Comparison of ENCODE assay signal across 8 mouse cellular contexts in the genomic region with DNA sequence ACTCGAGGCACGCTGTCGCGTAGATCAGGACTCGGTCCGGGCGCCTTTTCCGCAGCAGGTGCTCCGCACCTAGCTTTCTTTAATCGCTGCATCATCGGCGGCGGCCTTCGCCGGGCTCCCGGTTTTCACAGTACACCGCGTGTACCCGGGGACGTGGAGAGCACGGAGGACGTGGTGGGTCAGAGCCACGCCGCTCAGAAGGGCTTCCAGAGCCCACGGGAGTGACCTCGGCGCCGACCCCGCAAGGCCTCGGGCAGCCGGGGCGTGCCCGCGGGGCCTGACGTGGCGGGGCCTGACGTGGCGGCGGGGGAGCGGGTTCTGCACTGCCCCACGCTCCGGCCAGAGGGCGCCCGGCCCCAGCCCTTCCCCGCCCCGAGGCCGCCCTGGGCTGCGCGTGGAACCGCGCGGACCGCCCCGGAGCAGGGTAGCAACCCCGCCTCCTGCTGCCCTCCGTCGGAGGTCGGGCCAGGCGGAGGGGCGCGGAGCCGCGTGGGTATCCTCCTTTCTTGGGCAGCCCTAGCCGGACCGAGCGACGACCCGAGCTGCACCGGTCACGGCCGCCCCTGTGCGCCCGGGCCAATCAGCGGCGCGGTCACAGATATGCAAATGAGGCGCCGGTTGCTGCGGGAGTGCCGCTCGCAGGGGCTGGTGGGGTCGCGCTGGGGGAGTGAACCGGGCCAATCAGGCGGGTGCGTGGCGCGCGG.
A peak's percentile ranks its signal among the peaks of the same experiment; 100 is the strongest.
DNase-seq lines count a peak whose midpoint lies in the region; ATAC-seq and TF ChIP-seq lines count a peak whose summit lies in the region.

No protein-coding gene starts in this region.

- H3K79me2 ChIP-seq in CH12.LX (replicated peaks; ENCODE audit: control insufficient read depth, extremely low read depth, insufficient read depth, poor library complexity, severe bottlenecking), result peaks cover 8% of the 10 kb centered on the region; the same call in 1 of the 2 replicates

- H3K4me1 ChIP-seq in CH12.LX (ENCODE audit: control insufficient read depth in 1 of 2, insufficient read depth in 2 of 2), result peaks cover 0 to 14% of the 10 kb centered on the region in 2 experiments; a peak in 2 of 4 replicates
- H3K4me1 ChIP-seq in forebrain, embryonic 10.5 days, result peaks cover 26% of the 10 kb centered on the region
- 0 out of 2 replicates have a peak, but pooled peaks cover 2% of the 10 kb centered on the region for H3K4me1 ChIP-seq in heart, embryonic 15.5 days (replicated peaks)
- peaks cover 22% of the 10 kb centered on the region for H3K4me1 ChIP-seq in liver, embryonic 13.5 days (replicated peaks)
- 0 out of 2 replicates have a peak, but pooled peaks cover 4% of the 10 kb centered on the region for H3K4me1 ChIP-seq in stomach, embryonic 14.5 days (ENCODE audit: control insufficient read depth, insufficient read depth, low read length)

- DNase-seq in CH12.LX (ENCODE audit: extremely low read depth), result peak; percentile 78
- peak; percentile 84 for DNase-seq in c-Kit-positive CD71-negative TER-119-negative erythroid progenitor cells, embryonic 14.5 days (ENCODE audit: low read depth)
- peak; percentile 93 for DNase-seq in forebrain, embryonic 10.5 days (ENCODE audit: extremely low spot score, low spot score)
- DNase-seq in kidney, postnatal 25 days, result peak; percentile 96 to 100
- DNase-seq in liver, embryonic 13.5 days, result peak; percentile 91
- peak; percentile 91 to 94 for DNase-seq in natural killer cell, adult 2 months (ENCODE audit: low spot score in 2 of 2)

- under 1% methylated on average over 72 of the region's 89 CpGs for WGBS in forebrain, embryonic 10.5 days
- under 1% methylated on average over 78 of the region's 89 CpGs for WGBS in heart, embryonic 15.5 days
- under 1% methylated on average over 67 of the region's 89 CpGs for WGBS in liver, embryonic 13.5 days (ENCODE audit: insufficient replicate concordance)
- 1% methylated on average over 78 of the region's 89 CpGs for WGBS in stomach, embryonic 14.5 days

- TF ChIP-seq EP300 in CH12.LX (IDR thresholded peaks at IDR 0.05; ENCODE audit: low read length), result no peak

- H3K4me2 ChIP-seq in CH12.LX (ENCODE audit: insufficient read depth, low read depth, poor library complexity, severe bottlenecking), result peak overlapping the region; percentile 92
- peak overlapping the region; percentile 91 for H3K4me2 ChIP-seq in heart, embryonic 15.5 days
- peak overlapping the region; percentile 97 for H3K4me2 ChIP-seq in liver, embryonic 13.5 days
- H3K4me2 ChIP-seq in stomach, embryonic 14.5 days (replicated peaks; ENCODE audit: low read depth, low read length), result peak overlapping the region; percentile 89

- no peaks in the 10 kb centered on the region for H3K36me3 ChIP-seq in CH12.LX (replicated peaks in 1 of 2; ENCODE audit: control insufficient read depth in 1 of 2, insufficient read depth in 1 of 2, low read length in 1 of 2)
- H3K36me3 ChIP-seq in forebrain, embryonic 10.5 days (replicated peaks), result no peaks in the 10 kb centered on the region
- H3K36me3 ChIP-seq in heart, embryonic 15.5 days, result no peaks in the 10 kb centered on the region
- H3K36me3 ChIP-seq in liver, embryonic 13.5 days, result no peaks in the 10 kb centered on the region
- no peaks in the 10 kb centered on the region for H3K36me3 ChIP-seq in stomach, embryonic 14.5 days (ENCODE audit: control insufficient read depth, insufficient read depth, low read length)

- no peaks in the 10 kb centered on the region for H3K9me3 ChIP-seq in CH12.LX (replicated peaks; ENCODE audit: low read length)
- H3K9me3 ChIP-seq in forebrain, embryonic 10.5 days, result no peaks in the 10 kb centered on the region
- no peaks in the 10 kb centered on the region for H3K9me3 ChIP-seq in heart, embryonic 15.5 days (replicated peaks)
- no peaks in the 10 kb centered on the region for H3K9me3 ChIP-seq in liver, embryonic 13.5 days (replicated peaks)
- H3K9me3 ChIP-seq in stomach, embryonic 14.5 days (ENCODE audit: control insufficient read depth, low read depth, low read length), result no peaks in the 10 kb centered on the region

- peak; percentile 29 for TF ChIP-seq RAD21 in CH12.LX (IDR thresholded peaks at IDR 0.05; ENCODE audit: low read depth, low read length)

- in situ Hi-C loops in CH12.LX (cut with MboI; ENCODE audit: low pct_ligation_motif_present, low pct_unique_long_range_greater_than_20kb, low sequenced_read_pairs), result no loop called here

- H3K27ac ChIP-seq in CH12.LX (ENCODE audit: insufficient read depth, low read depth), result peak overlapping the region; percentile 78
- peak overlapping the region; percentile 90 for H3K27ac ChIP-seq in forebrain, embryonic 10.5 days
- H3K27ac ChIP-seq in heart, embryonic 15.5 days, result peak overlapping the region; percentile 93
- peak overlapping the region; percentile 82 for H3K27ac ChIP-seq in liver, embryonic 13.5 days
- H3K27ac ChIP-seq in stomach, embryonic 14.5 days (ENCODE audit: low read length), result peak overlapping the region; percentile 48; the same call in 1 of the 2 replicates

- no peaks in the 10 kb centered on the region for H3K27me3 ChIP-seq in CH12.LX (replicated peaks)
- H3K27me3 ChIP-seq in forebrain, embryonic 10.5 days (ENCODE audit: poor library complexity, severe bottlenecking), result peaks cover 26% of the 10 kb centered on the region
- H3K27me3 ChIP-seq in heart, embryonic 15.5 days, result no peaks in the 10 kb centered on the region
- H3K27me3 ChIP-seq in liver, embryonic 13.5 days, result peaks cover 7% of the 10 kb centered on the region; the same call in 1 of the 2 replicates
- no peaks in the 10 kb centered on the region for H3K27me3 ChIP-seq in stomach, embryonic 14.5 days (ENCODE audit: control insufficient read depth, insufficient read depth, low read length)

- peak overlapping the region; percentile 70 for H3K9ac ChIP-seq in CH12.LX (ENCODE audit: insufficient read depth, low read depth)
- H3K9ac ChIP-seq in heart, embryonic 15.5 days, result peak overlapping the region; percentile 78
- H3K9ac ChIP-seq in liver, embryonic 13.5 days, result peak overlapping the region; percentile 84
- peak overlapping the region; percentile 72 for H3K9ac ChIP-seq in stomach, embryonic 14.5 days (replicated peaks; ENCODE audit: low read depth, low read length)

- TF ChIP-seq CTCF in CH12.LX (conservative IDR thresholded peaks at IDR 0.05 in 1 of 2, IDR thresholded peaks at IDR 0.05 in 1 of 2; ENCODE audit: low read depth in 2 of 2, low read length in 2 of 2), result peak in 1 of 2 experiments; percentile 66; a peak in 2 of 4 replicates

- peak; percentile 45 for TF ChIP-seq POLR2A in CH12.LX (IDR thresholded peaks at IDR 0.05; ENCODE audit: low read depth, low read length)

- dilution Hi-C loops in CH12.LX (cut with MboI; ENCODE audit: extremely low pct_ligation_motif_present, extremely low pct_unique_long_range_greater_than_20kb, low sequenced_read_pairs), result no loop called here

- peak; percentile 97 for ATAC-seq in heart, embryonic 15.5 days (replicated peaks; ENCODE audit: insufficient number of reproducible peaks, insufficient read depth, low FRiP score, low read depth)
- ATAC-seq in liver, embryonic 13.5 days (ENCODE audit: low read depth), result peak; percentile 95
- ATAC-seq in stomach, embryonic 14.5 days (ENCODE audit: insufficient number of reproducible peaks, insufficient read depth, low FRiP score, low read depth), result peak; percentile 98

- H3K4me3 ChIP-seq in CH12.LX (replicated peaks in 1 of 3; ENCODE audit: low read depth in 2 of 3, low read length in 2 of 3, poor library complexity in 1 of 3), result peak overlapping the region; percentile 69 to 88 (median 74)
- H3K4me3 ChIP-seq in forebrain, embryonic 10.5 days, result peak overlapping the region; percentile 92
- H3K4me3 ChIP-seq in heart, embryonic 15.5 days, result peak overlapping the region; percentile 78
- H3K4me3 ChIP-seq in liver, embryonic 13.5 days (replicated peaks), result peak overlapping the region; percentile 79
- H3K4me3 ChIP-seq in stomach, embryonic 14.5 days (ENCODE audit: low read depth, low read length), result peak overlapping the region; percentile 87

TF ChIP-seq in CH12.LX, 34 proteins besides CTCF, POLR2A, EP300 and RAD21:
- TF ChIP-seq JUN (IDR thresholded peaks at IDR 0.05; ENCODE audit: insufficient read depth, low read depth, low read length) (no peak), HCFC1 (IDR thresholded peaks at IDR 0.05; ENCODE audit: low read depth, low read length) (no peak), ZMIZ1 (IDR thresholded peaks at IDR 0.05; ENCODE audit: low read depth, low read length) (peak; percentile 66; the same call in 1 of the 2 replicates), SIN3A (IDR thresholded peaks at IDR 0.05; ENCODE audit: low read length) (peak; percentile 16; the same call in 1 of the 2 replicates), MEF2A (IDR thresholded peaks at IDR 0.05; ENCODE audit: borderline replicate concordance, low read depth, low read length) (no peak; the same call in 1 of the 2 replicates), MXI1 (IDR thresholded peaks at IDR 0.05; ENCODE audit: low read depth, low read length) (peak; percentile 60; the same call in 1 of the 2 replicates), BHLHE40 (IDR thresholded peaks at IDR 0.05; ENCODE audit: low read depth, low read length) (peak; percentile 28; the same call in 1 of the 2 replicates), MAFK (IDR thresholded peaks at IDR 0.05; ENCODE audit: insufficient replicate concordance, low read length) (peak; percentile 1; the same call in 1 of the 2 replicates), KAT2A (IDR thresholded peaks at IDR 0.05; ENCODE audit: insufficient replicate concordance, low read length) (no peak), SMC3 (IDR thresholded peaks at IDR 0.05; ENCODE audit: low read depth, low read length) (peak; percentile 51), NRF1 (IDR thresholded peaks at IDR 0.05; ENCODE audit: low read depth, low read length) (peak; percentile 51; the same call in 1 of the 2 replicates), MAX (IDR thresholded peaks at IDR 0.05; ENCODE audit: low read length) (no peak; the same call in 1 of the 2 replicates), UBTF (IDR thresholded peaks at IDR 0.05; ENCODE audit: low read depth, low read length) (peak; percentile 87)

Comparison
In these comparisons a context has a peak if more than half of its experiments do, and no peak if none do; other contexts are left out.
1. Peak in every context shown above with its lines: DNase-seq, ATAC-seq, H3K4me3 ChIP-seq and H3K27ac ChIP-seq.